Mouse (Mus musculus) urinary bladder, adult 2 months (tissue): Measurements from ENCODE around the gene Ankfn1. TPM values are rescaled to one million over a fixed set of nuclear protein-coding genes. Genes with fewer than 3 reads are reported as not detected.

ENCODE experiments used
- DNase-seq: peaks from one replicate; pipeline ENCODE4 v3.0.0; 2022; ENCODE audit warnings: low spot score
- polyA plus RNA-seq: library from polyadenylated mRNA; depleted of rRNA; stranded (reverse); fragments of >200 nt; gene quantifications from 2 replicates; pipeline ENCODE4 v1.2.3, GENCODE M21; 2012

Ankfn1 gene
- polyA plus RNA-seq, 1 experiment, result 27.0 TPM

DNA sequence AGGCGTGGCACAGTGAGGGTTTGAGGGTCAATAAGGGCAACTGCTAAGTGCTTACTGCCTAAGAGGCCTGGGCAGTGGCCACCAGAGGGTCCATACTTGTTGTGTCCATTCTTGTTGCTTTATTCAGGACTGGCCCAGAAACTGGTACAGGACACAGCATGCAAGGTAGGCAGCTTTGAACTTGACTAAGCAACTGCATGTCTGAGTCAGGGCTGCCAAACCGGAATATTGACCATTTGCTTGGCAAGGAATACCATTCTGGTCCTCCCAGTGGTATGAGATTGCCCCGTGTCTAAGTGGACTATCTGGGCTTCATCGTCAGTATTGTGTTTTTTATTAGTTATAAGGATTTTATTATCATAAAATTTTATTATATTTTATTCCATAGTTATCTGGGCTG is 312.1 kb downstream of the Ankfn1 start:
- no peak for DNase-seq

DNA sequence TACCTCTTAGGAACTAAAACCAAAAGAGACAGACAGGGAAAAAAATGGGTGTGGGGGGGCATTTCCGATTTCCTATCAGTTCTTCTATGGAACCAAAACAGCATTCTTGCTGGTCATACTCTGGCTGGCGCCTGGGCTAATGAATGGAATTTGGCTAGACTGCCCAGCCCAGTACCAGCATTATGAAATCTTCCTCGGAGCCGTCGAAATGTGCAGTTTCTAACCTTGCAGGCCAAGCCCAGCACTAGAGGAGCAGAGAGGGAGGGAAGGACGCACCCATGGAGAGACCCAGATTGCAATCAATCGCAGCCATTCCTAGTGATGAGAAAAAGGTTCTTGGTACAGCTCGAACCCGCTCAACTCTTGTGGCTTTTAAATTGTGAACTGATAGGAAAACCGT is 315.2 kb downstream of the Ankfn1 start:
- DNase-seq, result no peak

DNA sequence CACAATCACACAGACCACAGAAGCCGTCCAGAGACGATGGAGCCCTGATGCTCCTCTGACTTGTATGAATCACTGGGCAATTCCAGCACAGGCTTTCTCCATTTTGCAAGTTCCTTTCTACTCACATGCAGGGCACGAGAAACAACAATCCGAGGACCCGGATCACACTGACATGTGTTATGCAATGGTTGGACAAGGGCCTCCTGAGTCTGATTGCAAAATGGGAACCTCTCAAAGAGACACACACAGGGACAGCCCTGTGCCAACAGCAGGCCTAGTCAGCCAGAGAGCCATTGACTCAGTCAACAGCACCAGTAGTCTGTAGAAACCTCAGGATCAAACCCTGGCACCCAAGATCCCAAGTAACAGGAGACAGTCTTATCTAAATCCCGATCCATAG is 318.0 kb downstream of the Ankfn1 start:
- no peak for DNase-seq

DNA sequence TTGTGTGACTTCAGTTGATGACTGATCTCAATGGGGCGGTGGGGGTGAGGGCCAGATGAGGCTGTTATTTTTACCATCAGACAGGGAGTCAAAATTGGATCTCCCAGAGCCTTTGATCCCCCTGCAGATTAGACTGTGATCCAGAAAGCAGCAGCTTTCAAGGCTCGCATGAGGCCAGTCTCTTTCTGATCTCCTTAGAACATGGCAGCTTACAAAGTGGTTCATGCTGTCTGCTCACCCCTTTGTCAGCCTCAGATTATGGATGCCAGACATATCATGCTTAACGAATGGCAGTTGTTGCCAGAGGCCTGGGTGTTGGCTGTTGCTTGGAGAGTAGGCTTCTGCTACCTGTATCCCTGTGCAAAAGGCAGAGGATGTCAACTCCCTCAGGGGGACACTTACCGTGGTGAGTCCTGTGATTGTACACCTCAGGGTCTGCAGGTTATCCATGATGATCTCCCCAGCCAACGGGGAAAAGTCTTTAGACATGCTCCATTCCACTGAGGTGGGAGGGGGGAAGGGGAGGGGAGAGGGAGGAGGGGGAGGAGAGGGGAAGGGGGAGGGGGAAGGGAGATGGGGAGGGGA is 321.7 kb downstream of the Ankfn1 start:
- DNase-seq, result no peak

DNA sequence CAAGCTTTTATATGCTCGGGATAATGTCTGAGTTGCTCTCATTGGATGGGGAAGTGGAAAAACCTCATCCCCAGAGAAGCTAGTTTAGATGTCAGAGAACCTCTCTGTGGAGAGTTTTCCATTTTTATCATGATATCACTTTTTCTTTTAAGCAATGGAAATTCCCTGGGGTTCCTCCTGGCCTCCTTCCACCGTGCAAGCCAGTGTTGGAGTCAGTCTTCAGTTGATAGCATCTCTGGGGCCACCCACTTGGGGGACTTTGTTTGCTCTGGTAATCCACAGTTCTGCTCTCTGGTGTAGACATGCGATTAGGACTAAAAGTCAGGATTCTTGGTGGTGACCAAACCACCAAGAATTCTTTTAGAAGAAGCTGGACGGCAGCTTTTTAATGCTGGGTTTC is 322.8 kb downstream of the Ankfn1 start:
- DNase-seq, result no peak

DNA sequence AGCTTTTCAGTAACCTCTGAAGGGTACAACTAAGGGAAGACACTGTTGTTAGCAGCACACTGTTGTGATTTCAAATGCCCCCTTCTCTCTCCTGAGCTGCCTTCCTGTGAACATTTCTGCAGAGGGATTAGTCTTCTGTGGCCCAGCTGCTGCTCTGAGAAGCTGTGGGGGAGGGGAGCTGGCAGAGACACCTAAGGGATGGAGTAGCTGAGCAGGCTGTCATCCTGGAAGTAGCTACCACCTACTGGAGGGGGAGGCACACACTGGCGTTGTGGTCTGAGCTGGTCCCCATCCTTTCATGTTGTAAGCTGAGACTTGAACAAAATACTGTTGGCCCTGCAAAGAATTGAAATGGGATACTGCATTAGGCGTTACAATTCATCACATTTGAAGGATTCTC is 324.6 kb downstream of the Ankfn1 start:
- DNase-seq, result no peak

DNA sequence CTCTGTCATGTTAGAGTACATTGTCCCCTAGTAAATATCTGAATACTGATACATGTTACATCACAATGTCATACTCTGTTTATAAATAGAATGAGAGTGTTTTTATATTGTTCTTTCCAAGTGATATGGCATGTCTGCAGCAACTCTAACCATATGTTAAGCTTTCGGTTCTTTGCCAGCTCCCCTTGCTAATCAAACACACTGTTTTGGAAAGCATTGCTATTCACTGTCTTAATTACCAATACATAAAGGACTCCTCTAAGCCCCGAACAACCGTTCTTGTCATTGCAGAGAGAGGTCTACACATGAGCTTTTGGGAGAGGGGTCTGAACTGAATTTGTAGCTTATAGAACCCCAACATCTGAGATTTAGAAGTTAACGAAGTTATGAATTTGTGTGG is 327.0 kb downstream of the Ankfn1 start:
- DNase-seq, result no peak

DNA sequence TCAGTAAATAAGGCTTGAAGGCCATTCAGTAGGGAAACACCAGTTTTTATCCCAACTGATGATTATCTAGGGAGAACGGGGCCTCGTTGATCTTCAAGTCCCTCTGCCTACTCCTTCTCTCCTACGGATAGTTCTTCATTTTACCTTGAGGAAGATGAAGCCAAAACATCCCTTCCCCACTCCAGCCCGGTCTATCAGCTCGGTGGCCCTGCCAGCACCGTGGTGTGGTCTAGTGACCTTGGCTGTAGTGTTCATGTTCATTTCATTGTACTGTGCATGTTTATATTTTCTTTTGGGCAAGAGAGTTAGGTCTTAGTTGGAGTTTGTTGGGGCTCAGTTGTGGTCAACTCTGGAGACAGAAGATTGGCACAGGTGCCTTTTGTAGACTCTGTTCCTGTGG is 328.5 kb downstream of the Ankfn1 start:
- DNase-seq, result no peak

DNA sequence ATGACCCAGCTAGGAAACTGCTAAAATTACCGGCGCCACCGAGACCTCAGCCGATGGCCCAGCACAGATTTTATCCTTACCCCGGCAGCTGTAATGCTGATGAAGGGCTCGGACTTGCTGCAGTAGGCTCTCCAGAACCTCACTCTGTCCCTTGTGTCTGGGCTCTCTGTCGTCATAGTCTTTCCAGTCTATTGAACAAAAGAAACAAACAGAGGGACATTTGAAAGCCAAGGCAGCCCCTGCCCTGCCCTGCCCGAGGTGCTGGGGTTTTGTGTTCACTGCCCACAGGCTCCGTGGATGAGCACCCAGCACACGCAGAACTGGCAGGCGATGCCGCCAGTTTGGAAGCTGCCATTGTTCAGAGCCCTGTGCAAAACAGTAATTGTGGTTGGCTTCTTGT is 330.0 kb downstream of the Ankfn1 start:
- no peak for DNase-seq

DNA sequence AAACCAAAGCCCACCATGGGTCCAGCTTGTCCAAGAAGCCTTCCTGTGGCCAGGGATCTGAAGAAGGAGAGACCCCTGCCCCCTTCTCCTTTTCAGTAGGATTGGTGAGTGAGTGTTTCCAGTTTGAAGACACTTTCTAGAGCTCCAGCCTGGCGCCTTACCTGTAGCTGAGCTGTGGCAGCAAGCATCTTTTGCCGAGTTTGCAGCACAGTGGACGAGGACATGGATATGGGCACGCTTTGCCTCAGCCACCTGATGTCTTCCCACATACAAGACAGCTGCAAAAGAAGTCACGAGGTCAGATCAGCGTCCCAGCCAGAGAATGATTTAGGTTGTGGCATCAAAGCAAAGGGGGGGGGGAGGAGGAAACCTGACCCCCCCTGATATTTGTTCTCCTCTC is 336.9 kb downstream of the Ankfn1 start:
- DNase-seq, result no peak

DNA sequence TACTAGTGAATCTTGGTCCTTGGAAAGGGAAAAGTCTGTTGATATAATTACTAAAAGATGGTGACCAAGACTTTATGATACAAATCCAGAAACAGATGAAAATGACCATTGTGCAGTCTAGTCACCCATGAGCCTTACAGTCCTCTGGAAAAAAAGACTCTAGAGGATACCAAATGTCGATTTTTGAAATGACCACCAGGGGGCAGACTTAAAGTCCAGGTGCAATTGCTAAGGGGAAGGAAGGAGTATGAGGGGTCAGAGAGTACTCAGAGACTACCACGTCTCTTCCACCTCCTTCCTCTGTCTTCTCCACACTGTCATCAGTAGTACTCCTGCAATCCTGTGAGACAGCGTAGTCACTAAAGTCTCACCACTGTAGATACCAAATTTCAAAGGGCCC is 353.1 kb downstream of the Ankfn1 start:
- no peak for DNase-seq

DNA sequence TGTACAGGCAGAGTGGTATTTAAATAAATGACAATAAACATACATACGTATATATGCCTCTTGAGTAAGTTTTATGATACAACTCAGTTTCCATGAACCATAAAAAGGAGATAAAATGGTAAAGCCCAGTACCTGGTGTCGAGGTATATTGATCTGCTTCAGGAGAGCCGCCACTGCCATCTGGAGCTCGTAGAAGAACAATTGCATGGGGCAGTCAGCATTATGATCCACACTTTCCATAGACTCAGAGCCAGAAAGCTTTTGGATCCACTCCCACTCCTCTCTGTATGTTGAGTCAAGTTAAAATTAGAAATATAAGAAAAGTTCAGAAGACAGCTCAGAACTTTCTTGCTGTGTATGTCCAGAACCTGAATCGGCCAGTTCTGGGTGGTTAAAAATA is 354.8 kb downstream of the Ankfn1 start:
- no peak for DNase-seq

DNA sequence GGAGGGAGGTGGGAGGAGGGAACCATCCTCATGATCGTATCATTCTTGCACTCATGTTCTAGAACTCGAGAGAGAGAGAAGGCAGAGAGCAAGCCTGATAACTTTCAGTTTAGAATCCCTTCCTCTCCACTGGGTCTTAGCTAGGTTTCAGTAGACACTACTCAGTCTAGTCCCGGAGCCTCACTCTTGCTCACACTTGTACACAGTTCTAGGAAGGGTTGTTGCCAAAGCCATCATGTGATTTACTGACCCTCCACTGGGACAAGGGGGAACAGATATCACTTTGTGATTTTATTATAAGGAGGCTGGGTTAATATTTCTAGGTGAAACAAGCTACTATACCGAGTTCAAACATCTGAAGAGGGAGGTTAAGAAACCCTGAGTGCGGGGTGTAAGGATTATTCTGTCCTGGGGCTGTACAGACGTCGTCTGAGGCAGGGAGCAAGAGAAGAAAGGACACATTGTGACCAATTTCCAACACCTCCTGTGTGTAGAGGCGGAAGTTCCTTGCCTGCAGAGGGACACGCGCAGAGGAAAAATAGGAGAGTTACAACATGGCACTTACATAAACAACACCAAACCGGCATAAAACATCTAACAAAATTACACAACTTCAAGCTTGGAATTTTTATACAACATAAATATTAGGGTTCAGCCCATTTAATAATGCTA is 356.6 kb downstream of the Ankfn1 start:
- no peak for DNase-seq

DNA sequence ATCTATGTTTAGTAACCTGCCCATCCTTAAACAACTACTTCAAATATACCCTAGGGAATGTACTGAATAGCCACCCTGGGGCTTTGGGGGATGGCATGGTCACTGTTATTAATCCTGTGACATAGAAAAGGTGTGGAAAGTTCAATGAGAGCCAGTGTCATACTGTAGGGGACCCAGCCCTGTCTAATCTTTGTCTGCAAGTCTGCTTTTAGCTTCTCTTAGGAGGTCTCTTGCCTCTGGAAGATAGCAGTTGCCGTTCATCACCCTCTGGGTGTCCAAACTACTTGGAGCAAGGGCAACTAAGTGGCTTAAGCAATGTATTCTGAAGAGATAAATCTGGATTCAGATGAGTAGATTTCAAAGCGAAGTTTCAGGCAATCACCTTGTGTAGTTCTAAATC is 357.6 kb downstream of the Ankfn1 start:
- no peak for DNase-seq

DNA sequence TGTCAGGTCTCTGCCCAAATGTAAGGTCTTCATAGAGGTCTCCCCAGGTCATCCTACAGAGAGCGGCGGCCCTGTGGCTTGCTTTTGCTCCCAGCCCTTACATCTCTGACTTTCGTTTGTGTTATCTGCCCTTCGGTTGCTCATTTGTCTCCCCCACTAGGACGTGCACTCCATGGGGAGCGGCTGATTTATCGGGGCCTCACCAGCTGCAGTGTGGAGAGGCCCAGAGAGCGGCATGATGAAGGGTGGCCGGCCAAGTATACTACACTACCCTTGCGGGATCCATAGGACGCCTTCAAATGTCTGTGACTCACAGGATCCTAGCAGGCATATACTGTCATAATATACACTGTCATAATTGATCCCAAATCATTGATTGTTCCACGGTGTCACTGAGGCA is 358.8 kb downstream of the Ankfn1 start:
- no peak for DNase-seq

DNA sequence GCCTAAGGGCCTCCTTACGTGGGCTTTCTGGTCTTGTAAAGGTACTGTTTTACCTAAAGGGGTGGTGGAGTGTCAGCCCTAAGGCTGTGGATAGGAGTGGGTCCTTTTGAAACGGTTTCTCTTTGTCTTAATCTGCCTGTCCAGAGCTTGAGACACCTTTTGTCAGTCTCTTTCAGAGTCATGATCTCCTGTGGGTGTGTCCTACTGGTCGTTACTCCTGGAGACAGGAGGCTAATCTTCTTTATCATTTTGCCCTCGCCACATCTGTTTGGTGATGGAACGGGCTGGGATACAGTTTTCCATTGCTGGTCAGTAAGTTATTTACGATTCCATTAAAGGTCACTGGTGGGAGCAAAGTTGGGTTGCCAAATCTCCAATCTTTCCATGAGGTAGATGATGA is 360.7 kb downstream of the Ankfn1 start:
- DNase-seq, result no peak

DNA sequence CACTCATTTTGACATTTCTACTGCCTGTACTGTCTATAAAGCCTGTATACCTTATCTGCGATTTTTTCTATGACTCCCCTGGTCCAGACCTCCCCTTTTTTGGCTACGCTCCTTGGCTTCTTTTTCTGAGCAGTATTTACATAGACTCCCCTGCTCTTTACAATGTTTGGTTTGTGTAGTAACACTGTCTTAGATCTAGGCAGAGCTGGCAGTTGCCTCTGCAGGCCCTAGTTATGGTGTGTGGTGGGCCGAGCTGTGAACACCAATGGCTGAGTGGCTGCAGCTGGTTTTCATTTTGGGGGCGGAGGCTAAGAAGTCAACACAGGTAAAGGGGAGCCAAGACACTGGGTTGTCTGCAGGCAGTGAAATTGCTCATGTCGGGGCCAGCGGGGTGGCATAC is 368.7 kb downstream of the Ankfn1 start:
- DNase-seq, result no peak

DNA sequence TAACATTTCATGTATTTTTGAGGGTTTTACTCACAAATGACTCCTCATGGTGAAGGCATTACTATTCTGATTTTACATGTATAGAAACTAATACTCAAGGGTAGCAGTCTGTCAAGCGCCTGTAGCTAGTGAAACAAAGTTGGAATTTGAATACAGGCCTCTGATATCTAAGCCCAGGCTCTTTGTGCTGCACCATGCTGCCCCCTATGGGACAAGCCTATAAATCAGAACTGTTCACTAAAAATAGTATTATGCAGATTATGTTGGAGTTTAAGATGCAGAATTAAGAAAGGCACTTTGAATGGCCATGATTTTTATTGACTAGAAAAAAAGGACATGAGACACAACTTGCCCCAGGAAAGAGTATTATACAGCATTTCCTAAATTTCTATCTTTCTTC is 373.0 kb downstream of the Ankfn1 start:
- no peak for DNase-seq

DNA sequence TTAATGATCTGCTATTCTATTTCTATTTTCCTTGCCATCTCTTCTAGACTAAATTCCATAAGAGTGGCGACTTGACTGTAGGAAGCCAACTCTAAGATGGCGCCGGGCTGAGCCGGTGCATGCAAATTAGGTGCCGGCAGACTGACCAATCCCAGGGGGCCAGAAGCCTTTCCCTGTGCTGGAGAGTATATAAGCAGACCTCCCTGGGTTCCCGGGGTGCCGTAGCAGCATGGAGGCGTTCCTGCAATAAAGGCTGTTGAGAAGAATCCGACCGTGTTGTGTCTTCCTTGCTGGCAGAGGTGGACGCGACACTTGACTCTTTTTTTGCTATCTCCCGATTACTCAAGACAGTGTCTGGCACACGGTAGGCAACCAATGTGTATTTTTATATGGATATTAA is 374.0 kb downstream of the Ankfn1 start:
- no peak for DNase-seq

DNA sequence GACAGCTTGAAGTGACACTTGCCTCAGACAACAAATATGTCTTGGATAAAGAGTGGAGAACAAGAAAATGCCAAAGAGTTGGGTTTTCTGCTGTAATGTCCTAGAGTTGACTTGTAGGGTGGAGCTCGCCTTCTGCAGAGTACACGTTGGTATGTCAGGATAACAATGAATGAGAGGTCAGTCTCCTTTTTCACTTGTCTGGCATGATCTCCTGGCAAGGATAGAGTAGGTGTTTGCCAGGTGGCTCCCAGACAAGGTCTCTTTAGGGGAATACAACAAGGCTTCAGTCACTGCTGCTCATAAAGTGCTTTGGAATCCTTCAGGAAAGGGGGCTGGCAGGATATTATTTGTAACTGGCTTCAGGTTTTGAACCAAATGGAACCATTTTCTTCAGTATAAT is 388.6 kb downstream of the Ankfn1 start:
- no peak for DNase-seq

DNA sequence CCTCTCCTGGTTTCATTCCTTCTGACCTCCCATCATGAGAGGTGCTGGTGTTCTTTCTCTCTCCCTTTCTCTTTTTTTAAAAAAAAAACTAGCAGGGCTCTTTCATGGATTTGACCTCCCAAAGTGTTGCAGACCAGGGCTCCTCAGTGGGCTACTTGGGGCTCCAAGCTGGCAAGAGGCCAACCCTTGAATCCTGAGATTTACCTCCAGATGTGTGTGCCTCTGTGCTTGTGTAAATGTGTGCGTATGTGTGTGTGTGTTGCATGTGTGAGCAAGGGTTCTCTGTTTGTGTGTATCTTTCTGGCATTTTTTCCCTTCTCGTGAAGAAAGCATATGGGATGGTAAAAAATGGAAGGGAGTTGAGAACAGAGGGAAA is 394.8 kb downstream of the Ankfn1 start:
- DNase-seq, result no peak

DNA sequence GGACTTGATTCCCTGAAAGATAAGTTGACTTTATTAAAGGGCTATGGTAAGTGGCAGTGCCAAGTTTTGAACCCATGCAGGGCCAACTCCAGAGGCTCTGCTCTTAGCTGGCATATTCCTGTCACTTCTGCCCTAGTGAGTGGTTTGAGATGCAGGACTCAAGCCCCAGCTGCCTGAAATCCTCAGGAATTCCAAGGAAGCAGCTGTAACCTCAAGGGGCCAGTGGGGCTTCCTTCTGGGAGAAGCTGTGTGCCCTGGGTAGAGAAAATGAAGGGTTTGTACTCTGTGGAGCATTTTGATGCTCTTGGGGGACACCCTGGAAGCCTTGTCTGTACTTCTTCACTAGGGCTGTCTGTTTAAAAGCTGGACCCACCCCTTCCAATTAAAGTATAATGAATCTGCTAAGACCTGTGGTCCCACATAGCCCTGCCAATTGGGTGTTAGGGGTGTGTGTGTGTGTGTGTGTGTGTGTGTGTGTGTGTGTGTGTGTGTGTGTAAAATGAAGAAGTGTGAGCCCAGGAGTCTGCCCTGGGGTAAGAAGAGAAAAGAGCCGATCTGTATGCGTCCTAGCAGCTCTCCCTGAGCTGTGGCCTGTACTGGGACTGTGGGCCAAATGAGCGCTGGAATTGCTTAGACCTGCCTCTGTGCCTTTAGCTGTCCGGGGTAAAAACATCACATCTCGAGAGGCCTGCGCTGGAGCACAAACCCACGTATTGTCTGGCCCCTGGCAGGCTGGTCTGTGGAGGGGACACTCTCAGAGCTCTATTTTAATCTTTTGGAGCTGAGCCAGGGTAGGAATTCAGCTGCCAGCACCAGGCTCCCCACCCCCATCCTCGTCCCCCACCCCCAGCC is 395.4 kb downstream of the Ankfn1 start:
- DNase-seq, result no peak

DNA sequence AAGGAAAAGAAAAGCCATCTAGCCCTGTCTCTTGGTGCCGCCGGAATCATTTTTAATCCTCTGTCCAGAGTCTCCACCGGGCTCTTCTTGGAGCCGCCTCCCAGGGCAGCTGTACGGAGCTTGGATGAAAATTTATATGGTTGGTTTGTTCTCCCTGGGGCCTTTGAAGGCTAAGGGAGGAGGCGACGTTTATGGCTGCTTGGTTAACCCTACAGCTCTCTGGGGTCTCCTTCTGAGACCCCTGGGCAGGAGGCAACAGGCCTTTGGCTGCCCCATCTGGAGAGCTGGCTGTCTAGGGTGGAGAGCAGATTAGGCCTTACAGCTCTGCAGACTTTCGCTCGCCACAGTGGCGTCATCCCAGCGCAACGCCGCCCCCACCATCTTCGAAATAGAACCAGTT is 406.5 kb downstream of the Ankfn1 start:
- DNase-seq, result no peak
